Mouse (Mus musculus) liver, embryonic 14.5 days (tissue): Measurements from ENCODE around the gene Fam24b.

Experiments used
- CTCF ChIP-seq: IDR thresholded peaks from 2 replicates; pipeline ENCODE4 v1.5.1; 2016; ENCODE audit warnings: antibody characterized with exemption, low read depth, control low read depth
- EP300 ChIP-seq: IDR thresholded peaks from 2 replicates; pipeline ENCODE4 v1.6.1; 2016; ENCODE audit warnings: antibody characterized with exemption, low read depth

DNA sequence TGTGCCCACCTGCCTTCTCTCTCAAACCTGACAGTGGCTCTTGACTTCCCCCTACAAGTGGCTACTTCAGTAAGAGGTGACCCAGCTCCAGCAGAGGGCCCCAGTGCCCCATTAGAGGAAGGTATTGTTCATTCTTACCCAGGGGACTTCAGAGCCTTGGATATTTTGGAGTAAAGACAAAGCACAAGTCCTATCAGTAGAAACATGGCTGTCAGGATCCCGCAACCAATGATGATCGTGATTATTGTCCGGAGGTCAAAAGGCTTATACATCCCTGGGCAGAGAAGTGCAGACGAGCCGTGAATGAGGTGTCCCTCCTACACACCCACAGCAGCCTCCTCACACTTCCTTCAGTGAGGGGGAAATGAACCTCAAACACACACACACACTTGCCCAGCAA lies 2.3 kb downstream of the Fam24b start:
- TF ChIP-seq CTCF = no peak
- TF ChIP-seq EP300 = no peak
